Mouse (Mus musculus): ENCODE measurements at regions not wholly inside any gene's neighbourhood (a gene's known extent, or its start where the extent isn't known, plus 50 kb on each side); places are given as distances from the start of the nearest gene placed in this dataset.

DNA sequence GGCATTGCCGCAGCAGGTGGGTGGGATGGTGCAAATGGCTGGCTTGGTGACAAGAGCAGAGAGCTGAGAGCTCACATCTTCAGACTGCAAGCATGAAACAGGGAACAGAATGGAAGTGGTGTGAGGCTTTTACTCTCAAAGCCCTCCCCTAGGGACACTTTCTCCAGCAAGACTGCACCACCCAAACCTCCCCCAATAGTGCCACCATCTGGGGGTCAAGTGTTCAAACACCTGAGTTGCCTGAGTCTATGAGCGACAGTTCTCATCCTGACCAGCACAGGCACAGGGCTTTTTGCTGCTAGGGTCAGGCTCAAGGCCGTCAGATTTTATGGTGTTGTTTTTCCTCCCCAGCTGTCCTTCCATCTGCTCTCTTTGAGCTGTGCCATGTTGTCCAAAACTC, 337.9 kb upstream of the Eif4g2 start:
- 79% methylated on average over 3 of the region's 3 CpGs for WGBS
- Histone ChIP-seq H3K4me1 (ENCODE audit: control insufficient read depth, insufficient read depth, low read length) (no peaks in the 10 kb centered on the region), H3K27me3 (ENCODE audit: control insufficient read depth, insufficient read depth, low read length) (no peaks in the 10 kb centered on the region), H3K36me3 (ENCODE audit: control insufficient read depth, insufficient read depth, low read length) (no peaks in the 10 kb centered on the region), H3K9me3 (ENCODE audit: control insufficient read depth, low read length) (no peaks in the 10 kb centered on the region), H3K4me3 (ENCODE audit: low read depth, low read length) (no peak overlapping the region), H3K27ac (ENCODE audit: low read depth, low read length) (no peak overlapping the region), H3K9ac (ENCODE audit: low read length) (no peak overlapping the region), H3K4me2 (ENCODE audit: low read depth) (no peak overlapping the region)
- DNase-seq (ENCODE audit: low spot score): no peak
- ATAC-seq (ENCODE audit: insufficient read depth, low FRiP score, low TSS enrichment): no peak

DNA sequence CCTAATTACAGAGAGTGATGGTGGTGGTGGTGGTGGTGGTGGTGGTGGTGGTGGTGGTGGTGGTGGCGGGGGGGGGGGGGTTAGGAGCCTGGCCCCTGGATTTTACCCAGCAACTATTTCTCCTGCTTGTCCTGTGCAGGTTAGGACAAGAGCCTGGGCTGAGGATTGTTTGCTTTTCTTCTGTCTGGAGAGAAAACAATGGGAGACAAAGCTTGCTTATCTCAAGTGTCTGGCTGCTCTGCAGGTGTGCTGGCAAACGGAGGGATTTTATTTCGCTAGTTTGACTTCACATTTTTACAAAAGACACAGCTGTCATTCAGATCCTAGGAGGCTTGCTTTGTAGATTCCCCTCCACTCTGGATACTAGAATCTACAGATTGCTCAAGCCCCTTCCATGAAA, 334.9 kb upstream of the Eif4g2 start:
- H3K9ac ChIP-seq (ENCODE audit: low read length): no peak overlapping the region
- no peak overlapping the region for H3K4me2 ChIP-seq (ENCODE audit: low read depth)
- DNase-seq (ENCODE audit: low spot score) (no peak), ATAC-seq (ENCODE audit: insufficient read depth, low FRiP score, low TSS enrichment) (no peak)
- H3K36me3 ChIP-seq (ENCODE audit: control insufficient read depth, insufficient read depth, low read length): no peaks in the 10 kb centered on the region
- H3K27ac ChIP-seq (ENCODE audit: low read depth, low read length): no peak overlapping the region
- H3K4me1 ChIP-seq (ENCODE audit: control insufficient read depth, insufficient read depth, low read length): no peaks in the 10 kb centered on the region
- no peaks in the 10 kb centered on the region for H3K27me3 ChIP-seq (ENCODE audit: control insufficient read depth, insufficient read depth, low read length)
- 33% methylated on average over 2 of the region's 3 CpGs for WGBS
- no peaks in the 10 kb centered on the region for H3K9me3 ChIP-seq (ENCODE audit: control insufficient read depth, low read length)
- H3K4me3 ChIP-seq (ENCODE audit: low read depth, low read length): no peak overlapping the region

DNA sequence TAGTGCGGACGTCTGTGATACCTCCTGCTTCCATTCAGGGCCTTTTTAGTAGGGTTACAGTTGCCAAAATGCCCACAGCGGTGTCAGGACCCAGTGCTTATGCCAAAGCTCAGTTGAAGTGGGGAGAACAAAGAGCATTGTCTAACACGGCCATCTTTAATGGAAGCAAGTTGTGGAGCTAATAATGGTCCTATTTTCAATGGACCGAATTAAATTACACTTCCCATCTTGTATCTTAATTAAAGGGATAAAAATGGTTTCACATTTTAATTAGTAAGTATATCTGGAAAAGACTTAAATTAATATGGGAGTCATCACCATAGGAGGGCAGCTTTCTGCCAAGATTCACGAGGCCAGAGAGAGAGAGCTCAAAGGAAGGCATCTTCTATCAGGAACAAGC, 333.2 kb upstream of the Eif4g2 start:
- H3K36me3 ChIP-seq (ENCODE audit: control insufficient read depth, insufficient read depth, low read length): no peaks in the 10 kb centered on the region
- H3K27me3 ChIP-seq (ENCODE audit: control insufficient read depth, insufficient read depth, low read length): no peaks in the 10 kb centered on the region
- WGBS: 85% methylated on average over 6 of the region's 6 CpGs
- no peaks in the 10 kb centered on the region for H3K4me1 ChIP-seq (ENCODE audit: control insufficient read depth, insufficient read depth, low read length)
- H3K9ac ChIP-seq (ENCODE audit: low read length): no peak overlapping the region
- no peak overlapping the region for H3K4me3 ChIP-seq (ENCODE audit: low read depth, low read length)
- H3K27ac ChIP-seq (ENCODE audit: low read depth, low read length): no peak overlapping the region
- no peak overlapping the region for H3K4me2 ChIP-seq (ENCODE audit: low read depth)
- H3K9me3 ChIP-seq (ENCODE audit: control insufficient read depth, low read length): no peaks in the 10 kb centered on the region
- ATAC-seq (ENCODE audit: insufficient read depth, low FRiP score, low TSS enrichment) (no peak), DNase-seq (ENCODE audit: low spot score) (no peak)

DNA sequence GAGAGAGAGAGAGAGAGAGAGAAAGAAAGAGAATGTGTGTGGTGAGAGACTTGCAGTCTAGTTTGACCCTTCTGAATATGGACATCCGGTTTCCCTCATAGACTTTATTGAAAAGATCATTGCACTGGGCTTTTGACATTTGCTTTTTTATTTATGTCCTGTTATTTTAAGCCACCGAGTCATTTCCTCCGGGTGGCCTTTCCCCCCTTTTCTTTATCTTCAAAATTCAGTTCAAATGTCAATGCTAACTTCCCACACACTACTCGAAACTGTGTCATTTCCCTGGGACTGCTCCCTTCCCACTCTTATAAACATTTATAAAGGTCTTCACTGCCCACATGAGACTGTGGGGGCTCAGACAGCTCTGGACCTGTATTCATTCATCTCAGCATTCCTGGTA, 330.9 kb upstream of the Eif4g2 start:
- Histone ChIP-seq H3K36me3 (ENCODE audit: control insufficient read depth, insufficient read depth, low read length) (no peaks in the 10 kb centered on the region), H3K4me3 (ENCODE audit: low read depth, low read length) (no peak overlapping the region), H3K27me3 (ENCODE audit: control insufficient read depth, insufficient read depth, low read length) (no peaks in the 10 kb centered on the region), H3K9me3 (ENCODE audit: control insufficient read depth, low read length) (no peaks in the 10 kb centered on the region), H3K27ac (ENCODE audit: low read depth, low read length) (no peak overlapping the region), H3K9ac (ENCODE audit: low read length) (no peak overlapping the region), H3K4me2 (ENCODE audit: low read depth) (no peak overlapping the region), H3K4me1 (ENCODE audit: control insufficient read depth, insufficient read depth, low read length) (no peaks in the 10 kb centered on the region)
- WGBS: 69% methylated on average over 4 of the region's 4 CpGs
- DNase-seq (ENCODE audit: low spot score) (no peak), ATAC-seq (ENCODE audit: insufficient read depth, low FRiP score, low TSS enrichment) (no peak)

DNA sequence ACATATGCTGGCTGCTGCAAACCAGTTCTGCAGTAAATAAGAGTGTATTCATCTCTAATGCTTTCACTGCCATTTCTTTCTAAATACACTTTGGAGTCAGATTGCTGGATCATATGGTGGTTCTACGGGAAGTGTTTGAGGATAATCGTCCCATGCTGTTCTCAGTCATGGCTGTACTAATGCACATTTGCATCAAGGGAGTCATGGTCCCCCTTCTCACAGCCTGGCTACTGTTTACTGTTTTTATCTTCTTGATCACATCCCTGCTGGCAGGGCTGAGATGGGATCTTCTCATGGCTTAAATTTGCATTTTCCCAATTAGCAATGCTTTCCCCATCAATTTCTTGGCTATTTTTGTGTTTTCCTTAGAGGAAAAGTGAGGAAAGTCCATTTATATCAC, 330.1 kb upstream of the Eif4g2 start:
- Histone ChIP-seq H3K4me2 (ENCODE audit: low read depth) (no peak overlapping the region), H3K27ac (ENCODE audit: low read depth, low read length) (no peak overlapping the region), H3K36me3 (ENCODE audit: control insufficient read depth, insufficient read depth, low read length) (no peaks in the 10 kb centered on the region), H3K9me3 (ENCODE audit: control insufficient read depth, low read length) (no peaks in the 10 kb centered on the region), H3K4me1 (ENCODE audit: control insufficient read depth, insufficient read depth, low read length) (no peaks in the 10 kb centered on the region), H3K27me3 (ENCODE audit: control insufficient read depth, insufficient read depth, low read length) (no peaks in the 10 kb centered on the region), H3K4me3 (ENCODE audit: low read depth, low read length) (no peak overlapping the region), H3K9ac (ENCODE audit: low read length) (no peak overlapping the region)
- WGBS: 82% methylated on average over 2 of the region's 2 CpGs
- DNase-seq (ENCODE audit: low spot score) (no peak), ATAC-seq (ENCODE audit: insufficient read depth, low FRiP score, low TSS enrichment) (no peak)

- H3K4me1 ChIP-seq (ENCODE audit: control insufficient read depth, insufficient read depth, low read length): no peaks in the 10 kb centered on the region
- WGBS: 88% methylated on average over 5 of the region's 5 CpGs
- no peak overlapping the region for H3K4me2 ChIP-seq (ENCODE audit: low read depth)
- H3K27ac ChIP-seq (ENCODE audit: low read depth, low read length): no peak overlapping the region
- no peak overlapping the region for H3K4me3 ChIP-seq (ENCODE audit: low read depth, low read length)
- H3K27me3 ChIP-seq (ENCODE audit: control insufficient read depth, insufficient read depth, low read length): no peaks in the 10 kb centered on the region
- DNase-seq (ENCODE audit: low spot score) (no peak), ATAC-seq (ENCODE audit: insufficient read depth, low FRiP score, low TSS enrichment) (no peak)
- no peak overlapping the region for H3K9ac ChIP-seq (ENCODE audit: low read length)
- H3K36me3 ChIP-seq (ENCODE audit: control insufficient read depth, insufficient read depth, low read length): no peaks in the 10 kb centered on the region
- no peaks in the 10 kb centered on the region for H3K9me3 ChIP-seq (ENCODE audit: control insufficient read depth, low read length)
These were observed 328.6 kb upstream of the Eif4g2 start for GRCm38 (mm10) chr7:111411386-111411960.

DNA sequence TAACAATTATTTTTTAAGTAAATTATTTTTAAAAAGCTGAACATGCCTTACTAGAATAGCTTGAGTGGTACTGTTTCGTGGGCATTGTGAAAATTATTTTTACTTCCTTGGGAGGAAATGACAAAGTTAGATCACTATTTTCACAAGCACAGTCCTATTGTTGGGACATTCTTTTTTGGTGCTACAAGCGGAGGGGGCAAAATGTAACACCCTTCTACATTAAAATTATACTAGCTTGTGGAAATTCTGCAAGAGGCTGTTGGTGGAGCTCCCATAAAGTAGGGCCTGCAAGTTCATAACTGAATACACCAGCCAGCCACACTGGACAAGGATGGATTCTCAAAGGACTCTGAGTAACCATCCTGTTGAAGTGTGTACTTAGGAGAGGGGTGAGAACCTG, 313.1 kb upstream of the Eif4g2 start:
- DNase-seq (ENCODE audit: low spot score) (no peak), ATAC-seq (ENCODE audit: insufficient read depth, low FRiP score, low TSS enrichment) (no peak)
- no peak overlapping the region for H3K4me3 ChIP-seq (ENCODE audit: low read depth, low read length)
- no peak overlapping the region for H3K27ac ChIP-seq (ENCODE audit: low read depth, low read length)
- no peaks in the 10 kb centered on the region for H3K9me3 ChIP-seq (ENCODE audit: control insufficient read depth, low read length)
- H3K36me3 ChIP-seq (ENCODE audit: control insufficient read depth, insufficient read depth, low read length): no peaks in the 10 kb centered on the region
- no peaks in the 10 kb centered on the region for H3K4me1 ChIP-seq (ENCODE audit: control insufficient read depth, insufficient read depth, low read length)
- no peak overlapping the region for H3K9ac ChIP-seq (ENCODE audit: low read length)
- WGBS: 94% methylated on average over 2 of the region's 2 CpGs
- no peaks in the 10 kb centered on the region for H3K27me3 ChIP-seq (ENCODE audit: control insufficient read depth, insufficient read depth, low read length)
- H3K4me2 ChIP-seq (ENCODE audit: low read depth): no peak overlapping the region

GRCm38 (mm10) chr7:111395111-111395510, 312.3 kb upstream of the Eif4g2 start:
- H3K4me3 ChIP-seq (ENCODE audit: low read depth, low read length): no peak overlapping the region
- no peaks in the 10 kb centered on the region for H3K9me3 ChIP-seq (ENCODE audit: control insufficient read depth, low read length)
- WGBS: 56% methylated on average over 6 of the region's 6 CpGs
- H3K4me1 ChIP-seq (ENCODE audit: control insufficient read depth, insufficient read depth, low read length): no peaks in the 10 kb centered on the region
- no peaks in the 10 kb centered on the region for H3K27me3 ChIP-seq (ENCODE audit: control insufficient read depth, insufficient read depth, low read length)
- no peak overlapping the region for H3K4me2 ChIP-seq (ENCODE audit: low read depth)
- H3K36me3 ChIP-seq (ENCODE audit: control insufficient read depth, insufficient read depth, low read length): no peaks in the 10 kb centered on the region
- DNase-seq (ENCODE audit: low spot score) (no peak), ATAC-seq (ENCODE audit: insufficient read depth, low FRiP score, low TSS enrichment) (no peak)
- H3K9ac ChIP-seq (ENCODE audit: low read length): no peak overlapping the region
- no peak overlapping the region for H3K27ac ChIP-seq (ENCODE audit: low read depth, low read length)

DNA sequence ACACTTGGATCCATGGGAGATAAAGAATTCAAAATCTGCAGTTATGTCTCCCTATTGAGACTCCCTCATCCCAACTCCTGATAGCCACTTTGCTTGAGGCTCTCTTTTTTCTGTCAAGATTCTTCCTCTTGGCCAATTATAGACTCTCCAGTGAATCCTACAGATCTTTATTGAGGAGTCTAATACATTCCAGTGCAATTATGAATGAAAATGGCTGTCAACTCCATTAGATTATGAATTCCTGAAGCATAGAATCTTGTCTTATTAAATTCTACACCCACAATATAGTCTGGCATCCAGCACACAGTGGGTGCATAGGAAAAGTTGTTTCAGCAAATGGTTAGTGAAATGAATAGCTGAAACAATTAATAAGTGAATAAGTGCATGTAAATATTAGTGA, 311.0 kb upstream of the Eif4g2 start:
- Histone ChIP-seq H3K27ac (ENCODE audit: low read depth, low read length) (no peak overlapping the region), H3K36me3 (ENCODE audit: control insufficient read depth, insufficient read depth, low read length) (no peaks in the 10 kb centered on the region), H3K4me3 (ENCODE audit: low read depth, low read length) (no peak overlapping the region), H3K4me2 (ENCODE audit: low read depth) (no peak overlapping the region), H3K4me1 (ENCODE audit: control insufficient read depth, insufficient read depth, low read length) (no peaks in the 10 kb centered on the region), H3K27me3 (ENCODE audit: control insufficient read depth, insufficient read depth, low read length) (no peaks in the 10 kb centered on the region), H3K9me3 (ENCODE audit: control insufficient read depth, low read length) (no peaks in the 10 kb centered on the region), H3K9ac (ENCODE audit: low read length) (no peak overlapping the region)
- no peak for DNase-seq (ENCODE audit: low spot score)
- no peak for ATAC-seq (ENCODE audit: insufficient read depth, low FRiP score, low TSS enrichment)

All from neural tube, embryonic 11.5 days (tissue).